Mouse (Mus musculus): ENCODE data around the gene Trmo.

- TF ChIP-seq CTCF (IDR thresholded peaks at IDR 0.05; ENCODE audit: borderline replicate concordance, insufficient read depth, low read depth, low read length) (peak; percentile 52), POLR2A (IDR thresholded peaks at IDR 0.05; ENCODE audit: borderline replicate concordance, insufficient read depth, low read length) (no peak)
These were observed 14.8 kb downstream of the Trmo start for GRCm38 (mm10) chr4:46374455-46374854.
